Mouse (Mus musculus): Measurements from ENCODE around the gene Slc16a6. TPM values are rescaled to one million over a fixed set of nuclear protein-coding genes. Genes with fewer than 3 reads are reported as not detected.
"Not testable (repeated sequence)": the region's sequence is repeated elsewhere in the genome, so short reads cannot be mapped to it uniquely, and the experiment has no call there.

Gene Slc16a6
- polyA plus RNA-seq, 1 experiment from 2014 or later, result 6.3 TPM

DNA sequence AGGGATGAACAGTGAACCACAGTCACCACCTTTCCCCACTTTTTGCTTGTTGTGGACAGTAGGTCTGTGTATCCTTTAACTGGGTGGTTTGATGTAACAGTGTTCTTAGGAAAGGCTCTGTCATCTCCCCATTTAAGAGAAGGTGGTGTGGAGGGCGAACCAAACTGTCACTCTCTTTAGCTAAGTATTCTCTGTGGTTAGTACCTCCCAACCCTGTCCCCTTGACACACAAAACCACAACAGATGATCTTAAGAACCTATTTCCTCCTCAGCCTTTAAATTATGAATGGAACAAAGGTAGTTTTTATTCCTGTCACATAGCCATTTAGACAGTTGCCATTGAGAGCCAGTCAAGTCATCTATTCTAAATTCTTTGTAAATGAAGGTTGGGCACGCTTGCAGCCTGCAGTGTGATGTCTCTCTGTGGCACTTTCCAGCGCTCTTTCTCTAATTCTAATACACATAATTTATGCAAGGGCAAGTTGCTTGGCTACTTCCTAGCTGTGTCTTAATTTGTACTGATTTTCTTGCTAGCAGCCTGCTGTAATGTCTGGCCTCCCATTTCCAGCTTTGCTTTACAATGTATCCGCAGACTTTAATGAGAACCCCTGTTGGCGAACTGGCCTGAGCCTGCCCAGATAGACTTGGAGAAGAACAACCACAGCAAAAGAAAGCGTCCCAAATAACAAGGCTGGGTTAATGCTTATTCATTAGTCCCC lies 23.8 kb upstream of the Slc16a6 start:
- H3K4me2 ChIP-seq, result no peak overlapping the region
- H3K4me3 ChIP-seq, result no peak overlapping the region
- 44% methylated on average over 6 of the region's 6 CpGs for WGBS
- H3K9ac ChIP-seq, result no peak overlapping the region
- peaks cover 35% of the 10 kb centered on the region for H3K4me1 ChIP-seq (replicated peaks)
- no peaks in the 10 kb centered on the region for H3K9me3 ChIP-seq
- H3K27ac ChIP-seq, result peak overlapping the region; percentile 14; the same call in 1 of the 2 replicates
- ATAC-seq (ENCODE audit: low FRiP score), result peak; percentile 43; the same call in 1 of the 2 replicates
- 0 out of 2 replicates have a peak, but pooled peaks cover 5% of the 10 kb centered on the region for H3K27me3 ChIP-seq
- no peaks in the 10 kb centered on the region for H3K36me3 ChIP-seq

GRCm38 (mm10) chr11:109496475-109496993 lies 23.1 kb upstream of the Slc16a6 start:
- Histone ChIP-seq H3K36me3 (no peaks in the 10 kb centered on the region), H3K9ac (no peak overlapping the region), H3K27ac (no peak overlapping the region), H3K4me3 (no peak overlapping the region), H3K4me1 (replicated peaks) (peaks cover 35% of the 10 kb centered on the region), H3K9me3 (no peaks in the 10 kb centered on the region), H3K4me2 (no peak overlapping the region), H3K27me3 (0 out of 2 replicates have a peak, but pooled peaks cover 5% of the 10 kb centered on the region)
- ATAC-seq (ENCODE audit: low FRiP score), result no peak
- WGBS, result 78% methylated on average over 7 of the region's 7 CpGs

- Histone ChIP-seq H3K9me3 (no peaks in the 10 kb centered on the region), H3K27me3 (0 out of 2 replicates have a peak, but pooled peaks cover 5% of the 10 kb centered on the region), H3K4me1 (replicated peaks) (peaks cover 35% of the 10 kb centered on the region), H3K36me3 (no peaks in the 10 kb centered on the region), H3K4me3 (no peak overlapping the region), H3K4me2 (no peak overlapping the region), H3K27ac (no peak overlapping the region), H3K9ac (no peak overlapping the region)
- 60% methylated on average over 14 of the region's 14 CpGs for WGBS
- ATAC-seq (ENCODE audit: low FRiP score), result no peak
These were observed 22.5 kb upstream of the Slc16a6 start for GRCm38 (mm10) chr11:109495771-109496474.

DNA sequence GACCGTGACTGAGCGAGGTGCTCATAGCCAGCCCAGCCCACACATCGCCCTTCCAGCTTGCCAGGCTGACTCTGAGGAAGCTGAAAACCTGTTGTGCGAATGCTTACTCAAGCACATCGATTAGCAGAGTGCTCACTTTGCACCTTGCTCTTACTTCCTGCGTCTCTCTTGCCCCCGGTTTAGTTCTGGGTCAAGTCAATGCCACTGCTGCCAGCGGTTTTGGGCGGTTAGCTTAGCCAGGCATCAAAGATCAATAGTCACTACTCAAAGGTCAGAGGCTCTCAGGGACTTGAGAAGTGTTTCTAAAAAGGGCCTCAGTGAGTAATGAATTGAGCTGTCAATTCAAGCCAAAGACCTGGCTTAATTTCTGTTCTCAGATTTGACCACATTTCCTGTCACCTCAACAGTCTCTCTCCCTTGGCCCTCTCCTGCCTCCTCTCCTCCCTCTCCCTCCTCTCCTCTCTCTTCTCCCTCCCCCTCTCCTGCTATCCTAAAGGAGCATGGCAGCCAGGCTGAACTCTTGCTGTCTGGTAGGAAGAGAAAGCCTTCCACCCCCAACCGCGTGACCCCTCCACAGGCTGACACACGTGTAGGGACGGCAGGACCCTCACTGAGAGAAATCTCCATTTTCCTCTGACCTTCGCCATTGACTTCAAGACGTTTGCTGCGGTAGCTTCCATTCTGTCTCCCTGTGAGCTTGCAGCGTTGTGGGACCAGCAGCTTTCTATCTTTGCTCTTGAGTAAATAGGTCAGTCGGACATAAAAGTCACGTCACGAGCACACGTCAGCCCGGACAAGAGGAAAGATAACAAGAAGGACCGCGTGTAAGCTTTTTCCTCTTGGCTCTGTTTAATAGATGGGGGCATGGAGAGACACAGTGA lies 21.7 kb upstream of the Slc16a6 start:
- ATAC-seq (ENCODE audit: low FRiP score), result no peak
- peaks cover 35% of the 10 kb centered on the region for H3K4me1 ChIP-seq (replicated peaks)
- 56% methylated on average over 24 of the region's 24 CpGs for WGBS

DNA sequence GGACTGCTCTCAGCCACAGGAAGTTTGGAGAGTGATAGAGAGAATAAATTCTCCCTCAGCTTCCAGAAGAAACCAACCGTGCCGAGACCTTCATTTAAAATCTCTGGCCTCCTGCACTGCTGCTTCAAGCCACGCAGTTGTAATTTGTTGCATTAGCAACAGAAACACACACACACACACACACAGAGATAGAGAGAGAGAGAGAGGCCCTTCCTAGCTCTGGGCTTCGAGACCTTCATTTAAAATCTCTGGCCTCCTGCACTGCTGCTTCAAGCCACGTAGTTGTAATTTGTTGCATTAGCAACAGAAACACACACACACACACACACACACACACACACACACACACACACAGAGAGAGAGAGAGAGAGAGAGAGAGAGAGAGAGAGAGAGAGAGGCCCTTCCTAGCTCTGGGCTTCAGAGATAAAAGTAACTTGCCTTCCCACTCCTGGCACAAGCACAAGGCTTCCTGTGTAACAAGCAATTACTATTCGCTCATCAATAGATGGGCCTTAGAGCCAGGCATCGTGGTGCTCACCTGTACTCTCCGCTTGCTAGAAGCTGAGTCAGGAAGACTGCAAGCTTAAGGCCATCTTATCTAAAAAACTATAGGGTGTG lies 19.6 kb upstream of the Slc16a6 start:
- ATAC-seq (ENCODE audit: low FRiP score); H3K27ac ChIP-seq; H3K4me3 ChIP-seq; H3K9me3 ChIP-seq; H3K4me2 ChIP-seq; H3K9ac ChIP-seq; H3K36me3 ChIP-seq; H3K27me3 ChIP-seq: not testable (repeated sequence)
- peaks cover 28% of the 10 kb centered on the region for H3K4me1 ChIP-seq (replicated peaks)
- WGBS, result 88% methylated on average over 8 of the region's 8 CpGs

More for the DNA sequence above, 21.7 kb upstream of the Slc16a6 start:
- Histone ChIP-seq H3K9me3 (no peaks in the 10 kb centered on the region), H3K36me3 (no peaks in the 10 kb centered on the region), H3K4me2 (no peak overlapping the region), H3K27me3 (0 out of 2 replicates have a peak, but pooled peaks cover 4% of the 10 kb centered on the region), H3K9ac (no peak overlapping the region), H3K27ac (no peak overlapping the region), H3K4me3 (no peak overlapping the region)

- WGBS, result 85% methylated on average over 4 of the region's 4 CpGs
- H3K9me3 ChIP-seq, result no peaks in the 10 kb centered on the region
These were observed 18.4 kb upstream of the Slc16a6 start for GRCm38 (mm10) chr11:109491844-109492243.

GRCm38 (mm10) chr11:109489763-109490162 lies 16.4 kb upstream of the Slc16a6 start:
- Histone ChIP-seq H3K4me1 (replicated peaks) (peaks cover 2% of the 10 kb centered on the region), H3K9me3 (no peaks in the 10 kb centered on the region), H3K36me3 (no peaks in the 10 kb centered on the region), H3K4me2 (no peak overlapping the region), H3K4me3 (no peak overlapping the region), H3K27me3 (no peaks in the 10 kb centered on the region), H3K27ac (no peak overlapping the region), H3K9ac (no peak overlapping the region)
- ATAC-seq (ENCODE audit: low FRiP score), result no peak
- WGBS, result 86% methylated on average over 2 of the region's 2 CpGs

More at GRCm38 (mm10) chr11:109491844-109492243, 18.4 kb upstream of the Slc16a6 start:
- H3K4me2 ChIP-seq, result no peak overlapping the region
- H3K4me1 ChIP-seq (replicated peaks), result peaks cover 17% of the 10 kb centered on the region
- H3K4me3 ChIP-seq, result no peak overlapping the region
- H3K27me3 ChIP-seq, result no peaks in the 10 kb centered on the region
- ATAC-seq (ENCODE audit: low FRiP score), result no peak
- no peaks in the 10 kb centered on the region for H3K36me3 ChIP-seq
- H3K27ac ChIP-seq, result no peak overlapping the region
- H3K9ac ChIP-seq, result no peak overlapping the region

DNA sequence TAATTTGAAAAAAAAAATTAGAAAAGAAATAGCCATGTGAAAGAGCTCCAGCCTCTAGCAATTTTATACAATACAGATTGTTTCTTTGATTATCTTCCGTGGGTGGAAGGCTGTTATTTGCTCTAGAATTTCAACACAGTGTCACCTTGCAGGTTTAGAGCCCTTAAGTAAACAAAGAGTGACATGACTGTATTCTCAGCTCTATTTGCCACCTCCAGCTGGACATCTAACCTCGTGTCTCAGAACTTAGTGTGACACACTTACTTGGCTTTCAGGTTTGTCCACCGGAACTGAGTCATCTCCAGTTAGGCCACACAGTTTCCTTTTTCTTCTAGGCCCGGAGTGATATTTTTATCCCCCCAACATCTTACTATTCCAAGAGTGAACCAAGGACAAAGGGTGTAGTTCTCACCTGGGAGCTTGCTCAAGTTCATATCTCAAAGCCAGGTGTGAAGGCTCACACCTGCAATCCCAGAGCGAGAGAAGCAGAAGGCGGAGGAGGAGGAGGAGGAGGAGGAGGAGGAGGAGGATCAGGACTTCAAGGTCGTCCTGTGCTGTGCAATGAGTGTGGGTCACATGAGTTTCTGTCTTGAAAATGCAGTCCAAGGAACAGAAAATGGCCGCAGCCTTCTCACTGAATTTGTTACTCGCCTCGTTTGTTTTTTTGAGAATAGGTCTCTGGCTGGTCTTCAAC lies 14.7 kb upstream of the Slc16a6 start:
- no peak overlapping the region for H3K27ac ChIP-seq
- no peaks in the 10 kb centered on the region; the same call in 1 of the 2 replicates for H3K4me1 ChIP-seq (replicated peaks)
- WGBS, result 89% methylated on average over 10 of the region's 10 CpGs
- no peak overlapping the region for H3K4me2 ChIP-seq
- no peaks in the 10 kb centered on the region for H3K9me3 ChIP-seq
- no peak overlapping the region for H3K9ac ChIP-seq
- ATAC-seq (ENCODE audit: low FRiP score), result no peak
- no peak overlapping the region for H3K4me3 ChIP-seq
- no peaks in the 10 kb centered on the region for H3K27me3 ChIP-seq
- no peaks in the 10 kb centered on the region for H3K36me3 ChIP-seq

GRCm38 (mm10) chr11:109487111-109487510 lies 13.7 kb upstream of the Slc16a6 start:
- ATAC-seq (ENCODE audit: low FRiP score), result no peak
- Histone ChIP-seq H3K27ac (no peak overlapping the region), H3K4me2 (no peak overlapping the region), H3K9ac (no peak overlapping the region), H3K36me3 (no peaks in the 10 kb centered on the region), H3K27me3 (no peaks in the 10 kb centered on the region), H3K9me3 (no peaks in the 10 kb centered on the region), H3K4me1 (replicated peaks) (no peaks in the 10 kb centered on the region; the same call in 1 of the 2 replicates), H3K4me3 (no peak overlapping the region)
- 49% methylated on average over 1 of the region's 1 CpGs for WGBS

GRCm38 (mm10) chr11:109485398-109486045 lies 12.1 kb upstream of the Slc16a6 start:
- no peak overlapping the region for H3K4me2 ChIP-seq
- no peaks in the 10 kb centered on the region; the same call in 1 of the 2 replicates for H3K4me1 ChIP-seq (replicated peaks)
- H3K9me3 ChIP-seq, result no peaks in the 10 kb centered on the region
- H3K9ac ChIP-seq, result no peak overlapping the region
- ATAC-seq (ENCODE audit: low FRiP score), result no peak
- H3K36me3 ChIP-seq, result no peaks in the 10 kb centered on the region
- no peak overlapping the region for H3K4me3 ChIP-seq
- 78% methylated on average over 15 of the region's 15 CpGs for WGBS
- no peak overlapping the region for H3K27ac ChIP-seq
- no peaks in the 10 kb centered on the region for H3K27me3 ChIP-seq

DNA sequence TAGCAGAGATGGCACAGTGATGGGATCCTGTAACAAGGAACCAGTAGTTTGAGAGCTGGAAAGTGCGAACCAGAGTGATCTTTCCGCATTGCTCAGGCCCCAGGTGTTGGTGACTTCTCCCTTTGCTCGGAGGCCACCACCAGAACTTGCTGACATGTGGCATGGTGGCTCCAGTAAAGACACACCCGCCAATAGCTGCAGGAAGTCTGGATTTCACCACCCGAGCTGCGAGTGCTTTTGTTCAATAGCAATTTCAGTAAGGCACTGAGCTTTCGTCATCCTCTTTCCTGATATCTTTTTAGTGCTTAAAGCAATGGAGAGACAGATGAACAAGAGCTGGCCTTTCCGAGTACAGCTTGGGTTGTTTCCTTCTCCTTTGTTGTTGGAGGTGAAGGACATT lies 7.0 kb upstream of the Slc16a6 start:
- WGBS, result 77% methylated on average over 8 of the region's 8 CpGs
- no peak for ATAC-seq (ENCODE audit: low FRiP score)
- no peak overlapping the region for H3K4me2 ChIP-seq

More for the DNA sequence above, 7.0 kb upstream of the Slc16a6 start:
- Histone ChIP-seq H3K9ac (no peak overlapping the region), H3K4me3 (no peak overlapping the region), H3K36me3 (no peaks in the 10 kb centered on the region), H3K9me3 (no peaks in the 10 kb centered on the region), H3K4me1 (replicated peaks) (peaks cover 28% of the 10 kb centered on the region), H3K27me3 (no peaks in the 10 kb centered on the region), H3K27ac (no peak overlapping the region)

Measured in hindbrain, embryonic 13.5 days (tissue).